Mouse (Mus musculus) hindbrain, embryonic 14.5 days (tissue): ENCODE results near the gene Popdc2. TPM values are rescaled to one million over a fixed set of nuclear protein-coding genes. Genes with fewer than 3 reads are reported as not detected.

Source experiments
- polyA plus RNA-seq: library from polyadenylated mRNA; unstranded; fragments of >200 nt; fragmentation: Nextera tagmentation; extraction: Ambion mirVana; gene quantifications from 2 replicates; pipeline ENCODE4 v1.2.1, GENCODE M21; 2014

Popdc2 gene
- polyA plus RNA-seq, 1 experiment from 2014 or later, result 0.24 TPM

Other genes with a start within 250 kb of the Popdc2 start
- gene Nr1i2, start 67.4 kb upstream of the Popdc2 start, polyA plus RNA-seq, result not detected in 2 replicates
- gene Maats1, start 20.1 kb upstream of the Popdc2 start, polyA plus RNA-seq, result 1.2 and 1.5 TPM in 2 replicates
- gene Cox17, start 15.2 kb upstream of the Popdc2 start, polyA plus RNA-seq, result 74.3 and 97.1 TPM in 2 replicates
- not detected in 2 replicates for gene Gm21987, start 15.2 kb upstream of the Popdc2 start, polyA plus RNA-seq
- 0.32 and 0.38 TPM in 2 replicates for gene Pla1a, start 70.9 kb downstream of the Popdc2 start, polyA plus RNA-seq
- gene Adprh, start 90.5 kb downstream of the Popdc2 start, polyA plus RNA-seq, result 136 and 146 TPM in 2 replicates
- gene Cd80, start 93.4 kb downstream of the Popdc2 start, polyA plus RNA-seq, result 0.64 and 0.88 TPM in 2 replicates
- gene Timmdc1, start 160.5 kb downstream of the Popdc2 start, polyA plus RNA-seq, result 25.0 and 29.8 TPM in 2 replicates
- 53.6 and 54.1 TPM in 2 replicates for gene Poglut1, start 188.0 kb downstream of the Popdc2 start, polyA plus RNA-seq
- gene Tmem39a, start 196.5 kb downstream of the Popdc2 start, polyA plus RNA-seq, result 33.2 and 45.9 TPM in 2 replicates